Mouse (Mus musculus) myocyte (in vitro differentiated cells): ENCODE measurements around the gene Map2k3.

Source experiments
- CEBPB ChIP-seq: IDR thresholded peaks from 2 replicates; pipeline ENCODE4 v1.6.1; 2011; ENCODE audit warnings: mild to moderate bottlenecking, moderate library complexity; ENCODE audit not compliant: poor library complexity, insufficient read depth, severe bottlenecking
- E2F4 ChIP-seq: IDR thresholded peaks from one replicate; pipeline ENCODE4 v1.6.1; 2011; ENCODE audit warnings: mild to moderate bottlenecking, control low read depth, moderate library complexity; ENCODE audit not compliant: insufficient read depth
- MAX ChIP-seq: IDR thresholded peaks from one replicate; pipeline ENCODE4 v1.6.1; 2011; ENCODE audit warnings: low read depth, mild to moderate bottlenecking, control low read depth
- MYOD1 ChIP-seq, 3 experiments: IDR thresholded peaks; one replicate each; pipeline ENCODE4 v1.6.1; 2011; ENCODE audit warnings: control low read depth in 2 of 3, low read depth in 2 of 3, mild to moderate bottlenecking in 2 of 3, moderate library complexity in 1 of 3; ENCODE audit not compliant: insufficient read length in 2 of 3, control insufficient read depth in 1 of 3
- MYOG ChIP-seq, 3 experiments: IDR thresholded peaks; one replicate each; pipeline ENCODE4 v1.6.1; 2011; ENCODE audit warnings: control low read depth in 2 of 3, low read depth in 2 of 3, mild to moderate bottlenecking in 2 of 3; ENCODE audit not compliant: insufficient read length in 2 of 3, control insufficient read depth in 1 of 3, insufficient read depth in 1 of 3
- POLR2A ChIP-seq: IDR thresholded peaks from one replicate; pipeline ENCODE4 v1.6.1; 2011; ENCODE audit warnings: low read depth, mild to moderate bottlenecking, control low read depth, moderate library complexity; ENCODE audit not compliant: insufficient read length
- POLR2AphosphoS2 ChIP-seq: IDR thresholded peaks from one replicate; pipeline ENCODE4 v1.6.1; 2011; ENCODE audit warnings: low read depth, control low read depth; ENCODE audit not compliant: insufficient read length
- REST ChIP-seq: IDR thresholded peaks from one replicate; pipeline ENCODE4 v1.6.1; 2011; ENCODE audit warnings: mild to moderate bottlenecking, control low read depth, moderate library complexity; ENCODE audit not compliant: insufficient read depth, insufficient read length
- SRF ChIP-seq: IDR thresholded peaks from one replicate; pipeline ENCODE4 v1.6.1; 2011; ENCODE audit warnings: low read depth; ENCODE audit not compliant: control insufficient read depth, insufficient read length
- TCF12 ChIP-seq: IDR thresholded peaks from one replicate; pipeline ENCODE4 v1.6.1; 2011; ENCODE audit warnings: mild to moderate bottlenecking, control low read depth; ENCODE audit not compliant: poor library complexity, insufficient read depth, severe bottlenecking
- TCF3 ChIP-seq: IDR thresholded peaks from one replicate; pipeline ENCODE4 v1.6.1; 2011; ENCODE audit warnings: low read depth, control low read depth; ENCODE audit not compliant: insufficient read length
- USF1 ChIP-seq: IDR thresholded peaks from one replicate; pipeline ENCODE4 v1.6.1; 2011; ENCODE audit warnings: low read depth, mild to moderate bottlenecking, control low read depth, moderate library complexity

GRCm38 (mm10) chr11:60981693-60982486, 50.1 kb downstream of the Map2k3 start:
- TF ChIP-seq POLR2AphosphoS2 = no peak
- TF ChIP-seq POLR2A = no peak
- TF ChIP-seq MYOD1 (IDR thresholded peaks at IDR 0.05; ENCODE audit: control insufficient read depth in 1 of 3, insufficient read length in 2 of 3, low read depth in 2 of 3) = no peak
- TF ChIP-seq REST = no peak
- TF ChIP-seq E2F4 = no peak
- no peak for TF ChIP-seq MAX
- no peak for TF ChIP-seq USF1
- no peak for TF ChIP-seq TCF3
- TF ChIP-seq TCF12 = no peak
- no peak for TF ChIP-seq CEBPB
- no peak for TF ChIP-seq MYOG (IDR thresholded peaks at IDR 0.05; ENCODE audit: control insufficient read depth in 1 of 3, insufficient read depth in 1 of 3, insufficient read length in 2 of 3, low read depth in 2 of 3)
- TF ChIP-seq SRF = no peak
